Mouse (Mus musculus) cortical plate, adult 2 months (tissue): ENCODE measurements around the gene Cdt1.

ENCODE experiments used
- CTCF ChIP-seq: fragments of 200-500 bp; IDR thresholded peaks from 2 replicates; pipeline ENCODE4 v1.5.1; 2011; ENCODE audit warnings: mild to moderate bottlenecking, control low read depth, low read length; ENCODE audit not compliant: insufficient read depth; ENCODE audit errors: extremely low read depth
- POLR2A ChIP-seq: fragments of 200-500 bp; IDR thresholded peaks from 2 replicates; pipeline ENCODE4 v1.6.1; 2011; ENCODE audit warnings: mild to moderate bottlenecking, low read length, control low read depth; ENCODE audit not compliant: insufficient read depth; ENCODE audit errors: extremely low read depth

DNA sequence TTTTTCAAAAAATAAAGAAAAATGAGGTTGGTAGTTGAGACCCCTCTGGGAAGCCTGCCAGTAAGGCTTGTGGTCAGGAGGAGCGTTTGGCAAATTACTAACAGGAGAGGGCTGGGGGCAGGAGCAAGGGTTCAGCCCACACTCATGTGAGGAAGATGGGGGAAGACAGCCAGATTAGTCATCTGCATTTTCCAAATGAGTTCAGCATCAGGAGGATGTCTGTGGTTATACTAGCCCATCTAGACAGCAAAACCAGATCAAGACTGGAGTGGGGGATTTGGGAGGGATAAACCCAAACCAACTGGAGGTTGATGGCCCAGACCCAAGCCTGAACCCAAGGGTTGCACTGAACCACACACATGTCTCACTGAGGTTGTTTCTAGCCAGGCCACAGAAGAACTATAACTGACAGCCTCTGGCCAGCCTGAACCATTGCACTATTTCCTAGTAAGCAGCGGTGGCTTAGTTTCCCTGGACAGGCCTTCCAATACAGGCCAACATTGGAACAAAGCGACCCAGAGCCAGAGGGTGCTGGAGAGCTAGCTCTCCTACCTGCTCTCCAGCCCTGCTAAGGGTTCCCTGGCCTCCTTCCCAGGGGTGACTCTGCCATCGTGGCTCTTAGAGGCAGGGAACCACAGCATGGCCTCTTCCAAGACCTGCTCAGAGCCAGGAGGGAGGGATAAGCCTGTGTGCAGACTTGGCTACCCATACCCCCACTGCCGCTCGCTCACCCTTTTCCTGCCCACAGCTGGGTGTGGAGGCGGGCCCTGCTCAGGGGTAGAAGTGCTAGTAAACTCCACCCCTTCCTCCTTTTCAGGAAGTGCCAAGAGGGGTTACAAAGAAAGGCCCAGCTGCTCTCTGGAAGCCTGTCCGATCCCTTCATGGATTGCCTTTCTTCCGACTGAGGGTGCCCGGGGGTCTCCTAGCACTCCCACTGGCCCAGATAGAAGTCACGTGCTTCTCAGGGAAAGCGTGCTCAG lies 11.5 kb upstream of the Cdt1 start:
- TF ChIP-seq CTCF, result no peak
- TF ChIP-seq POLR2A, result no peak
